Mouse (Mus musculus) olfactory bulb, adult 2 months (tissue): ENCODE measurements at regions not wholly inside any gene's neighbourhood (a gene's known extent, or its start where the extent isn't known, plus 50 kb on each side); places are given as distances from the start of the nearest gene placed in this dataset.

Experiments
- CTCF ChIP-seq: fragments of 200-500 bp; IDR thresholded peaks from 2 replicates; pipeline ENCODE4 v1.5.1; 2012; ENCODE audit warnings: low read depth, mild to moderate bottlenecking, low read length, moderate library complexity; ENCODE audit not compliant: insufficient read depth
- POLR2A ChIP-seq: fragments of 200-500 bp; IDR thresholded peaks from 2 replicates; pipeline ENCODE4 v1.6.1; 2012; ENCODE audit warnings: mild to moderate bottlenecking, low read depth, low read length, moderate library complexity; ENCODE audit not compliant: insufficient read depth

- TF ChIP-seq POLR2A: no peak
- TF ChIP-seq CTCF: no peak
These were observed 1150.7 kb downstream of the Mrps31 start for GRCm38 (mm10) chr8:23561683-23562385.
